Mouse (Mus musculus): ENCODE results near the gene Lrrc32.
A peak's percentile ranks its signal among the peaks of the same experiment; 100 is the strongest.

Gene Lrrc32

DNA sequence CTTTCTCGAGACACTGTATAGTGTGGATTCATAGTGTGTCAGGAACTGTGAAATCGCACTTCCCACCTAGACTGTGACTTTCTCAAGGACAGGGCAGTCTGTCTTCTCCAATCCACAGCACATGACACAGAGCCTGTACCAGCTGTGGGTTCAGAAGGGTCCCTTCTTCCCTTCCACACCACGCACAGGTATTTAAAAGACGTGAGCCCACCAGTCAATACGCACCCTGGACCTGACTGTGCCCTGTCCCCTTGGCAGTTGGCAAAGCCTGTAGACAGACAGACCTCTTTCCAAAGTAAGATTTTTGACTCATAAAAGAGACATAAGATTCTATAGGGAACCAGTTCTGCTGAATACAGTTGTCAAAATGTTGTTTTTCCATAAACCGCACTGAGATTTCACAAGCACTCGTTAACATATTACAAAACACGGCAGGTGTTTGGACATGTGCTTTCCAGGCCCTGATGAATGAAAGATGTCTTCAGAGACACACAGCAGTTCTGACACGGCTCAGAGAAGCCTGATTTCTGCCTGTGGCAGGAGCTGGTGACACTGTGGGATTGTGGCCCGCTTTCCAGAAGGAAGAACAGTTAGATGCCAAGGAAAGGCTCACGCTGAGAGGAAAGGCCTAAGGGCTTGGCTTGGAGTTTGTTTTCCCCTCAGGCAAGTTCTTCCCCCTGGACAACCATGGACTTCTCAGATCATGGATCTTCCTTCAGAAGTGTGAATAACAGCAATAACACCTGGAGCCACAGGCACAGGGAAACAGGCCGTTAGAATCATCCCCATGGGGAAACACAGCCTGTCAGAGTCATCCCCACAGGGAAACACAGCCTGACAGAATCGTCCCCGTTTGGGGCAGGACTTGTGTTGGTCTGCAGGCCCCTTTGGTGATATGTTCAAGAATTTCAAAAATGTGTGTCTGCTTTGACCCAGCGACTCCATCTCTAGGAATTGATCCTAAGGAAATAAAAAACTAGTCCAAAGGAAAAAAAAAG, 22.2 kb downstream of the Lrrc32 start:
- no peak for DNase-seq (ENCODE audit: low spot score in 2 of 2)

DNA sequence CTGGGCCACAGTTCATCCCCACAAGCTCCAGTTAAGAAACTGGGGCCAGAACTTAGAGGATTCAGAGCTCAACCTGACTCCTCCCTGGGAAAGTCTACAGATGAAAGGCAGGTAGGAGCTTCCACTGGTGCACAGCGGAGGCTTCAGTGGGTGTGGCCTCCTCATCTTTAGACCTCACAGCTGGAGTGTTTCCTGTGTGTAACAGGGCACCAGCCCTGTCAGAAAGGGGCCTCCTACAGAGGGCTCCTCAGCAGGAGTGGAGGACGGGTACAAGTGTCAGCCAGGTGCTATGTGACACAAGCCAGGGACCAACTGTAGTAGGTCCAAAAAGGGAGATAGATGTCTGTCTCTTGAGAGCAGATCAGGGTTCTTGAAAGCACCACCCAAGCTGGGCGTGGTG, 24.2 kb downstream of the Lrrc32 start:
- DNase-seq (ENCODE audit: low spot score in 2 of 2), result no peak

DNA sequence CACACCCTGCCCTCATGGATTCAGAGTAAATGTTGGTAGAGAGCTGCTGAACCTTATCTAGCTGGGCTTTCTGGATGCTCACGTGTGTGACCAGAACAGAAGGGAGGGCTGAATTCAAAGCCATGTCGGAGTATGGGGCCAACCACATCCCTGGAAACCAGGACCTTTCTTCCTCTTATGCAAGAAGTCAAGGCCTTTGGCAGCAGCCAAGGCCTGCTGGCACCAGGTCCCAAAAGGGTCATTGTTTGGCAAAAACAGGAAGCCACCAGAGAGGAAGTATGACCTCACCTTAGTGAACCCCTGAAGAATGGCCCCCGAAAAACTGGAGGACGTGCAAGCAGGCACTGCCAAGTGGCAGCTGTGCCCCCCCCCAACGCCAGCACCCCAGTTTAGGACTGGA, 33.5 kb downstream of the Lrrc32 start:
- DNase-seq (ENCODE audit: low spot score in 2 of 2), result no peak

DNA sequence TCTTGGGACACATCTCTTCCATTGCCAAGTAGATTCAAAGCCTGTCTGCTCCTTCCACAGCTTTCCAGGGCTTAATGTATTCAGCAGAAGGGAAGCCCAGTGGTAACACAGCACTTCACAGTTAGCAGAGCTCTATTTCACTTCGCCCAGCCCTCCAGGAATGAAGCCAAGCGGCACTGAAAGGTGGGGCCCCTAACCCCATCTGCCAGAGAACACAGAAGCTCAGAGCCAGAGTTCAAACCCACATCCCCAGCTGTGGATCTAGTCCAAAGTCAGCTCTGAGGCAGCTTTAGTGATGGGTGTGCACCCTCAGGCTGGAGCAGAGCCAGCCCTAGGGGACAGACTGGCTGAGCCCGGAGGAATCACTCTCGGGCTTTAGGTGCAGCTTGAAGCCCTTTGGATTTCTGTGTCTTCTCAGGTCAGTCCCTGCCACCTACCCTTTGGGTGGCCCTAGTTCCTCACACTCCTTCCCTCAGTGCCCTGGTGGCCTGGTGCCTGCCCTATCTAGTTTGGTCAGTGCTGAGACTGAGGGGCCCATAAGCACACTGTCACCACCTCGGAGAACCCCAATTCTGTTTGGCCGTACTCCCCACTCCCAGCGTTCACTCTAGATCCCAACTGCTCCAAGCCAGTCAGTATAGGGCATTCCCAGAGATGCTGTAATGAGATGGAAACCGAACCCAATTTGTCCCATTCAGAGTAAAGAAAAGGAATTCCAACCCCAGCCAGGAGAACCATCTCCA, 34.2 kb downstream of the Lrrc32 start:
- no peak for DNase-seq (ENCODE audit: low spot score in 2 of 2)

DNA sequence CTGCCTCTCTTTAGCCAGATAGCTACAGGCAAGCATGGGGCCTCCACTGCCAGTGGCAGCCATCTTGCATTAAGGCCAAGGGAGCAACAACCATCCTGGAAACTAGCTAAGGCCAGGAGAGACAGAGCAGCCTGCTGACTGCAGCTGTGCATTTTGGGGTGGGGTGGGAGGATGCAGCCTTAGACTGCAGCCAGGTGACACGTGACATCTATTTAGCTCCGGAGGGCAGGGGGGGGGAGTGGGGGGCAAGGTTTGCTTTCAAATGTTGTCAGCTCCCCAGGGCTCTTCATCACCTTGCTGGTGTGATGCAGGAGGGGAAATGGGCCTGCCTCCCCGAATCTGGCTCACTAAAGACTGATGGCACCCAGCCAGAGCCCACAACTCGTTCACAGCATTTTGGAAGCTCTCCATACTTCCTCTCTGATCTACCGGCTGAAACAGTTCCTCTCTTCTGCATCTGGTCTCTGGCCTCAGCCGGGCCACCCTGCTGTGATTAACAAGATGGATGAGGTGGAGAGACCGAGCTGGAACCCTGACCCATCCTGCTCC, 34.8 kb downstream of the Lrrc32 start:
- peak in 1 of 2 experiments; percentile 50 for DNase-seq (ENCODE audit: low spot score in 2 of 2)

DNA sequence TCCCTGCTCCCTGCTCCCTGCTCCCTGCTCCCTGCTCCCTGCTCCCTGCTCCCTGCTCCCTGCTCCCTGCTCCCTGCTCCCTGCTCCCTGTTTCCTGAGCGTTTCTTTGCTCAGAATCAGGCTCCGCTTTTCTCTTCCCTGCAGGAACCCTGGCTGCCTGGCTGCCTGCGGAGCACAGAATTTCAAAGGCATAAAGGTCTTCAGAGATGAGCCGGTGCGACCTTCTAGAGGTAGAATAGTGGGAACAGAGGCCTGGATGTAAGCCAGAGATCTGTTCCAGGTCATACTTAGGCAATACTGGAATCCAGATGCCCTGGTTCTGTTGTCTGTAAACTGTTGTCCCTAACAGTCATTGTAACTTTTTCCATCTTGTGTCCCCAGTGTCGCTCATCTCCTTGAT, 35.3 kb downstream of the Lrrc32 start:
- no peak for DNase-seq (ENCODE audit: low spot score in 2 of 2)

DNA sequence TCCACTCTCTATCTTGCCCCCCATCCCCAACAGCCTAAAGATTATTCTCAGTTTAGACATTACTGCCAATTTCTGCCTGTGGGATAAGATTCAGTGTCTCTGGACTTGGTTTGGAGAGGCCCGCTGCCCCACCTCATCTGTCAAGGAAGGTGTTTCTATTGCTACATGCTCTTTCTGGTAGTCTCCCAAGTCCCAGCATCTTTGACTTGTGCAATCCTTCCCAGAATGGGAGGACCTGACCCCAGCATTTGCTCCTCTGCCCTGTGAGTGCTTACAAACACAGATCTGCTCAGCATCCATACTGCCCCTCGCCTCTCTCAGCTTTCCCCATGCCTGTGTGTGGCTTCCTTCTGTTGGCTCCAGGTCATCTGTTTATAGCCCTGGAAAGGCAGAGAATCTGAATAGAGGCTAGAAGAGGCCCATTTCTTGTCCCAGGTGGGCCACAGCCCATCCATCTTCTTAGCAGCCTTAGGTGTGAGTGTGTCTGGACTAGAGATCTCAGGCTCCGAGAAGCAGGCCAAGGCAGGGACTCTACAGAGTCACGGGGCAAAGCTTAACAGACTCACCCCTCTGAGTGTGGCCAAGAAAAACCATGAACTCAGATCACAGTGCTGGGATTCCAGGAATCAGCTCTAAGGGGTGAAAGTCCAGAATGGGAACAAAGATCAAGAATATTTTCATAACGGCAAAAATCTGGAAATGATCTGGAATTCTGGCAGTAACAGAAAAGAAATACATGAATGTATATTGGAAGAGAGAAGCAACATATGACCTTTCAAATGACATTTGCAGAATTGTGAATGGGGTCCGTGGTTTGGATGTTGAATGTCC, 36.0 kb downstream of the Lrrc32 start:
- DNase-seq (ENCODE audit: low spot score in 2 of 2), result no peak

DNA sequence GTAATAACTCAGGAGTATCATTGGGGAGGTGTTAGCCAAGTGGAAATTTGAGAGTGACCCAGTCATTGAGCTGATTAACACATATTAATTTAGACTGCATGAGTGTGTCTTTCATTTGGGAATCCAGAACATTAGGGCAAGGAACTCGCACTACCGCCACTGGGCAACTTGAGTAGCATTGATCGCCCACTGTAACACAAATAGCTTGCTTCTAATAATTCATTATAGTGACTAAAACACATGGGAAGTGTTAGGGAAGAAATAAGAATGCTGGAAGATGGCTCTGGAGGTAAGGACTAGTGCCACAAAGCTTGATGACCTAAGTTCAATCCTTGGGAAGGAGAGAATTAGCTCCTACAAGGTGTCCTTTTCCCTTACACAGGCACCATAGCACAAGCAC, 38.0 kb downstream of the Lrrc32 start:
- no peak for DNase-seq (ENCODE audit: low spot score in 2 of 2)

DNA sequence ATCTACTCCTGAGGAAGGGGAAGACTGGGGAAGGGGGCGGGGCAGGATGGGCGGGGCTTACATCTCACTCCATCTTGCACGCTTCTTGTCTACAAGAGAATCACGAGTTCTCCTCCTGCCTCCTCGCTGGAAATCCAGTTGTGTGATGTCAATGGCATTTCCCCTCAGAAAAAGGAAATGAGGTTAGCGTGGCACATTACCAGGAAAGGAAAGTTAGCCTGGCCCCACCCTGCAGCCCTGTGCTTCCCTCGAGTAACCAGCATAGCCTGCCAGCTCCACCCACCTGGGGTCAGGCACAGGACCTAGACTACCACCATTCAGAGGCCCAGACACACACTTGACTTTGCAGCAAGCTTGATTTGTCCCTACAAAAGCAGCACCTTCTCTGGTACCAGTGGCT, 42.5 kb downstream of the Lrrc32 start:
- DNase-seq (ENCODE audit: low spot score in 2 of 2), result no peak

DNA sequence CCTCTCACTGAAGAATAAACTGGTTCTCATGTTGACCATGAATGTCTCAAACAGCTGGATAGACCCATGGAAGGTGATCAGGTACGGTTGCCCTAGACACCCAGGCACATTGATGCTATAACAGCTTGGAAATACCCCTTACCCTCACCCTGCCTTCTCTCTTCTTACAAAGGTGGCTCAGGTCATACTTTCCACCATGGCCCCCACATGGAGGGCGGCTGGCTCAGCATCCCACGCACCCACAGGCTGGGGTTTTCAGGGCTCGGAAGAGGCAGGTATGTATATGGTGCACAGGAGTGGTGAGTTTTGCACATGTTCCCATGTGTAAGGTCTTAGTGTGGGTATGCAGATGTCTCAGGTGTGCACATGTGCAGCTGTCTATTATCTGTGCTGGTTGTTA, 43.9 kb downstream of the Lrrc32 start:
- no peak for DNase-seq (ENCODE audit: low spot score in 2 of 2)

DNA sequence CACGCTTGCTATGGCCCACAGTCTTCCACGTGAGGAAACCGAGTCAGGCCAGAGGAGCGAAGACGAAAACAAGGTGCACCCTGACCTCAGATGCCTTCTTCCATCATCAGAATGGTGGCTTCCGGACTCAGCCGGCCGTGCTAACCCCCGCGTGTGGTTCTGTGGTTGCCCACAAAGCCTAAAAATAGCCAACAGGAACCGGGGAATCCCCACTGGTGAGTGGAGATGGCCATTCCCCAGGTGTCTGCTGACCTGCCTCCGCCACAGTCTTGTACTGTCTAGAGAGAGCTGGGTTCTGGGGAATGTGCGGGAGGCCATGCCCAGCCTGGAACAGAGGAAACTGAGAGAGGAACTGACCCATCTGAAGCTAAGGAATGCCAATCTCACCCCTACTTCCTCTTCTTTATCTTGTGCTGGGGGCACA, 45.4 kb downstream of the Lrrc32 start:
- no peak for DNase-seq (ENCODE audit: low spot score in 2 of 2)

DNA sequence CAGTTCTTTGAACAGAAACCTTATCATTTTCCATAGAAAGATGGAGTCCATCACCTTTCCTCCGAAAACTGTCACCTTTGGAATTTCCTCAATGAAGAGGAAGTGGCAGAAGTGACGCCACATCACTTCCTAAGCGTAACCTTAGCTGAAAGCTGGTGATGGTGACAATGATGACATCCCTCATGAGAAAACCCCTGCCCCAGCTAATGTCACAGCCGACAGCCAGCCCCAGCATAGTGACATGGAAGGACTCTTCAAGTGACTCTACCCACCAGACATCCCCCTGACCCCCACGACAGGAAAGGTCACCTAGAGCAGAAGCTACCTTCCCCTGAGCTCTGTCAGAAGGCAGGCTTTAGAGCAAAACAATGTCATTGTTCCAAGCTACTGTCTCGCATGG, 46.1 kb downstream of the Lrrc32 start:
- DNase-seq (ENCODE audit: low spot score in 2 of 2), result no peak

DNA sequence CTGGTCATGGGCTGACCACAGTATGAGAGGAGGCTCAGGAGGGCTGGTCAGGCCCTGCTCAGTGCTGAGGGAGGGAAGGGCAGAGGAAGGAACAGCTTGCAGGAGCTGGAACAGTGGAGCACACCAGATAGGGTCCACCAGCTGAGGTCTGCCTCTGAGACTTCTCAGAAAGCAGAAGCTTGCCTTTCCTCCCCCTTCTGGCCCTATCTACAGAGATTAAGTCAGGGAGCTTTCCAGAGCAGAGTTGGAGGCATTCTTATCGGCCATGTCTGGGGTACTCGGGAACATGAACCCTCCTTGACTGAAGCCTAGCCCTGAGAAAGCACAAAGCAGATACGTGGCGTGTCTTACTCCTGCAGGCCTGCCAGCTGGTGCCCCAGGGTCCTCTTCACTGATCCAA, 46.8 kb downstream of the Lrrc32 start:
- DNase-seq (ENCODE audit: low spot score in 2 of 2), result no peak

DNA sequence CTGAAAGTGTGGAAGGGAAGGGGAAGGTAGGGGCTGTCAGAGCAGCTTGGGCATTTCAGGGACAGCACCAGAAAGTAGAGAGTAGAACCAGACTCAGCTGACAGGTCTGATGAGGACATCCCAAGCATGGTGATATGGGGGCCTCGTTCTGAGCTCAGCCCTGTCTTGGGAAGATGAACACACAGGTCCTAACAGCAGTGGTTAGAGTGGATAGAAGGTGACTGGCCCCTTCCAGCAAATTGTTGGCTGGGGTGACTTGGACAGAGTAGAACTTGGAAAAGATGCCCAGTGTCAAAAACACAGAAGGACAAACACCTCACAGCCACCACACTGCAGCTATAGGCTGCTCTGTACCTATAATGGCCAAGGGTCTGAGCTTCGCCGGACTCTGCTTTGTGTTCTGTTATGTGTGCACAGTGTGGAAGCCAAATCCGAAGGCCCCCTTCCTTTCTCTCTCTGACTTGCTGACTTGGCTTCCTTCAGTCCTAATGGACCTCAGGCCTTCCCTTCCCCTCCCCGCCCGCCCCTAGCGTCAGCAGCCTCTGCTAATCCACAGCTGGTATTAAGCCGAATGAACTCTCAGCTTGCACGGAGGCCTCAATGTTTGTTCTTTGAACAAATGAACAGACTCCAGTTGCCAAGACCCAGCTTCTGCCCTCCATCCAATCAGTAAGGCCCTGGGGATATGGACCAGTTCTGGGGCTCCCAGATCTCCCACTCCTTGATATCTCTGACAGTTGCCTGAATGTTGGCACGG, 48.3 kb downstream of the Lrrc32 start:
- no peak for DNase-seq (ENCODE audit: low spot score in 2 of 2)

DNA sequence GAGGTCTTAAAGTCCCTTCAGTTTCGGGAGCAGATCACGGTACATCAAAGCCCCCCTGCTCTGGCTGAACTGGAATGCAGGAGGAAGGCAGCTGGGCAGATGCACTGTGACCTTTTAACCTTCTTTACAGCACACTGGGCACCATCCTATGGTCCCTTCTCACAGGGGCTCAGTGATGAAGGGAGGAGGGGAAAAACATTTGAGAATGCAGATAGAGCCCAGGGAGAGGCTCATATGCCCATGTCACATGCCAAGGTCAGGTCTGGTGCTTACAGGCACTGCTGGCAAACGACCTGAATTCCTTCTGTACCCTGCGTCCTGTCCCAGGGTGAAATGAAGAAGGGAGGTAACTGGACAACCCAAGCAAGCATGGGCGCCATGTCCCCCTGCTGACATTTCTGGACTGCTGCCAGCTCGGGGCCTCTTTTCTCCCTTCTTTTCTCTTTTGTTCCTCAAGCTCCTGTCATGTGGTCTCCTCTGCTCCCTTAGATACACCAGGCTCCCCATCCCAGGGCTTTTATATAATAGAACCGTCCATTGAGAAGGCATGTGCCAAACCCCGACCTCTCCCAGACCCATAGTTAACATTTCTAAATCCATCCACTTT, 49.0 kb downstream of the Lrrc32 start:
- no peak for DNase-seq (ENCODE audit: low spot score in 2 of 2)

DNA sequence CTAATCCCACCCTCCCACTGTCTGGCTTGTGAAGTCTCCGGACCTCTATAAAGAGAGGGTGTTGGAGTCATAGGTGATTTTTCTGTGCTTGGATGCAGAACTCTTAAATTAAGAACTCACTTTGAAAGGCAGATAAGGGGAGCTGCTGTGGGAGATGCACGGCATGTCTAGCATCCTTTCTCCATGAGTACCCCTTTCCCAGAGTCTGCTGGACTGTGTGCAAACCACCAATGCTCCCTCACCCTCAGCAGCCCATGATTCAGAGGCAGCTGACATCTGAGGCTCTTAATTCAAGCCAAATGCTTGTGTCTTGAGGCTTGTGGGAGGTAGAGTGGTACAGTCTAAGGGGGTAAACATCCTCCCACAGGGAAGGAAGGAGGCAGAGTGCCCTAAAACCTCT, 51.8 kb downstream of the Lrrc32 start:
- DNase-seq (ENCODE audit: low spot score in 2 of 2), result no peak

DNA sequence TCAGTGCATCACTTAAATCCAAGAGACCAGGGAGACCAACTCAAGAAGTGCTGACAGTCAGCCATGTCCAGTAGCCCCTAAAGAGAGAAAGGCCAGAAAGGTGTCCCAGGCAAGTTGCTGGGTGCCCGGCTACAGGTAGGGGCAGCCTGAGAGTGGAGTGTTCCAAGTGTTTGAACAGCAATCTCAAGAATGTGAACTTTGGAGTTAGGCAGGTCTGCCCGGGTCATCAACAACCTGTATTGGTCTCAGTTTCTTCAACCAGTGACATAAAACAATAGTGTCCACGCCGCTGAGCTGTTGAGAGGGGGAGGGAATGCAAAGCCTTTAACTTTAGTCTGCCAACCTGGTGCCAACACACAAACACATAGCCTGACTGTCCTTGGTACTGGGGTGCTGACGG, 52.5 kb downstream of the Lrrc32 start:
- DNase-seq (ENCODE audit: low spot score in 2 of 2), result no peak

DNA sequence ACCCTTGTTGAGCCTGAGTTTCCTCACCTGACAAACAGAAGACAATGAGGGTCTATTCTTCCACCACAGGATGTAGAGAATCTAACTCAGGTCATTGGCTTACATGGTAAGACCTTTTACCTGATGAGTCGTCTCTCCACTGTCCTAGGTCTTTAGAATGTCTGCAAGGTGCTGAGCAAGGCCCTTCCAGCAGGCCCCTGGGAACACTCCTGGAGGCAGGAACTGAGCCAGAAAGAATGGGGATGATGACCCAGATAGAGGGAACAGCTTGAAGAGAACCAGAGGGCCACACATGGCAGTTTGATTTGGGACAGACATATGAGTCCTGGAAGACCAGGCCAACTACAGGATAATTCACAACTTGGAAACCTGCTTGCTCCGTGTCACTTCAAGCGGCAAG, 53.2 kb downstream of the Lrrc32 start:
- DNase-seq (ENCODE audit: low spot score in 2 of 2), result no peak

DNA sequence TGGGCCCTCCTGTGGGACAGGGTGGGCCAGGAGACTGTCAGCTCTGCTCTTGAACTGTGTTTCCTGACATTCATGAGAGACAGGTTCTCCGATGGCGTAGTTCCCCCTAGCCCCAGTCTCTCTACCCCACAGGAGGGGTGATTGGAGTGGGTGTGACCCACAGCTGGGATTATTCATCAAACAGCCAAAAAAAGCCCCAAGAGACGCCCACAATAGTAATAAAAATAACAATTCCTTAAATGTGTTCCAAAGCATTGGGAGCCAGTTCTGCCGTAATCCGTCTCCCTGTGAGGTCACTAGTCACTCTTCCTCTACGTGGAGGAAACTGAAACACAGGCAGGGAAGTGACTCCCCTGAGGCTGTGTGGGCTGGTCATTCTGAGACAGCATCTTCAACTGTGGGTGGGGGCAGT, 53.7 kb downstream of the Lrrc32 start:
- DNase-seq (ENCODE audit: low spot score in 2 of 2), result no peak

DNA sequence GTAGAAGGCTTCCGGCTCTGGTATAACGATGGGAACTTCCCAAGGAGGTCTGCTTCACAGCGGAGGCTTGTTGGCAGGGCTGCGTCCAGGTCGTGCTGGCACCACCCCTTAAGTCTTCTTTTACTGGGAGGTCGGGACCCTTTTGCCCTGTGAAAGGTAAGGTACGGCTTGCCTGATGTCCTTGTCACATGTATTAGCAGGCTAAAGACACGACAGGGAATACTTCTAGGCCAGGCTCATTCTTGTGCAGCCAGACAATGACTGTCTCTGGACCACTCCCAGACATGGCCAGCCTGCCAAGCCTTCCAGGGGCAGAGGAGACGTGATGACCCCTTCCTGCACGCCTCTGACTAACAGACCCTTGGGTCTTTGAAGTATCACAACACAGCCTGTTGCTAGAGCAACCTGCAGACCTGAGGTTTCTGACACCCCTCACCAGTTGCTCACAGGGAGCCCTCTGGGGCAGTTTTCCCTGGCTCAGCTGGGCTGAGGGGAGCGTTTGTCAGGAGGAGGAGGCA, 54.8 kb downstream of the Lrrc32 start:
- no peak for DNase-seq (ENCODE audit: low spot score in 2 of 2)

Measured in frontal cortex, postnatal 10 days (tissue).